Mouse (Mus musculus): ENCODE measurements around the gene Rbbp9. TPM values are rescaled to one million over a fixed set of nuclear protein-coding genes. Genes with fewer than 3 reads are reported as not detected.

Gene Rbbp9
- polyA plus RNA-seq, 1 experiment from 2014 or later: 46.6 TPM

DNA sequence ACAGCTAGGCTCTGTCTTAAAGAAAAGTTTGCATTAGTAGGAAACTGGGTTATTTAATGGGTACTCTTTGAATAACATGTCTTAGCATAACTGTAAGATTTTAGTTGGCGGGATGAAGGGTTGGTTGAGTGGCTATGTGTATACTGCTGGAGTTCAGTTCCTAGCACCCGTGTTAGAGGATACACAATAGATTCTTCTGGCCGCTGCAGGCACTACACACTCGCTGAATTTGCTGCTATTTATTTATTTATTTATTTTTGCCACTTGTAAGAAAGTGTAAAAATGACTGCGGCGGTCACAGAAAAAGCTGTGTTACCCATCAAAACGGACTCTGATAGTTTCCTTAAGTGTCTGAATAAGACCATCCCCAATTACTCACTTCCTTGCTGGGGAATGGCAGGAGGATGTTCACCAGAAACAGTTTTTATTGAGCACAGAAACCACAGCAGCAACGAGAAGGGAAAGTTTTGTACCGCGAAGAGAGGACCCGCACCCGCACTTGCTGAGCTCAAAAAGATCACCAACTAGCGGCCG, 4.7 kb upstream of the Rbbp9 start:
- H3K9ac ChIP-seq (ENCODE audit: low read length): peak overlapping the region; percentile 86
- H3K36me3 ChIP-seq (ENCODE audit: control insufficient read depth, insufficient read depth, low read length): peaks cover 13% of the 10 kb centered on the region

DNA sequence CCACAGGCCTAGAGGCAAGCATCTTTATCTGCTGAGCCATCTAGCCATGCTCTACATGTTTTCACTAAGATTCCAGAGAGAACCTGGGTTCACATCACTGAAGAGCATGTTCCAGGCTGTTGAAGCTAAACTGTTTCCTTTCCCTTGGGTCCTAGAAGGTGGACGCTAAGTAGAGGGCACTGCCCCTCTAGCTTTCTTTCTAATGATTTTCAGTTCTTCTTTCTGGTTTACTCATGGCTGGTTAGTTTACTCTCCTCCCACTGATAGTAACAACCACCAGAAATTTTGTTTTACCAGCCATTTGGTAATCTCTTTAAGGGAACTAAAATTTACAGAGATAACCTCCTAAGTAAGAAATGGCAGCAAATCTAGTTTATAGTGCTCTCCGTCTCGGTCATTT, 3.2 kb upstream of the Rbbp9 start:
- no peak for ATAC-seq (ENCODE audit: insufficient number of reproducible peaks, insufficient read depth, low FRiP score, low read depth)
- no peaks in the 10 kb centered on the region for H3K9me3 ChIP-seq (ENCODE audit: control insufficient read depth, low read length)
- no peaks in the 10 kb centered on the region; the same call in 1 of the 2 replicates for H3K36me3 ChIP-seq (ENCODE audit: control insufficient read depth, insufficient read depth, low read length)
- no peak overlapping the region for H3K4me2 ChIP-seq (ENCODE audit: low read length)
- H3K27me3 ChIP-seq (ENCODE audit: control insufficient read depth, insufficient read depth, low read length): no peaks in the 10 kb centered on the region
- peaks cover 0 to 14% of the 10 kb centered on the region in 2 experiments; a peak in 2 of 4 replicates for H3K4me1 ChIP-seq (ENCODE audit: control insufficient read depth in 2 of 2, insufficient read depth in 2 of 2, low read length in 2 of 2)
- H3K27ac ChIP-seq (replicated peaks in 1 of 2; ENCODE audit: control insufficient read depth in 1 of 2, insufficient read depth in 1 of 2, low read depth in 2 of 2, low read length in 2 of 2): no peak overlapping the region
- WGBS: 90% methylated on average over 3 of the region's 3 CpGs
- H3K9ac ChIP-seq (ENCODE audit: low read length): no peak overlapping the region
- no peak overlapping the region for H3K4me3 ChIP-seq (ENCODE audit: control insufficient read depth in 1 of 2, insufficient read depth in 1 of 2, low read depth in 1 of 2, low read length in 2 of 2)

More for the DNA sequence above, 4.7 kb upstream of the Rbbp9 start:
- Histone ChIP-seq H3K4me2 (ENCODE audit: low read length) (peak overlapping the region; percentile 66), H3K4me3 (ENCODE audit: control insufficient read depth in 1 of 2, insufficient read depth in 1 of 2, low read depth in 1 of 2, low read length in 2 of 2) (peak overlapping the region; percentile 59 to 89), H3K4me1 (ENCODE audit: control insufficient read depth in 2 of 2, insufficient read depth in 2 of 2, low read length in 2 of 2) (peaks cover 0 to 12% of the 10 kb centered on the region in 2 experiments; a peak in 2 of 4 replicates), H3K27me3 (ENCODE audit: control insufficient read depth, insufficient read depth, low read length) (no peaks in the 10 kb centered on the region), H3K27ac (replicated peaks in 1 of 2; ENCODE audit: control insufficient read depth in 1 of 2, insufficient read depth in 1 of 2, low read depth in 2 of 2, low read length in 2 of 2) (peak overlapping the region; percentile 87 to 92), H3K9me3 (ENCODE audit: control insufficient read depth, low read length) (no peaks in the 10 kb centered on the region)
- ATAC-seq (ENCODE audit: insufficient number of reproducible peaks, insufficient read depth, low FRiP score, low read depth): no peak
- WGBS: 2% methylated on average over 14 of the region's 14 CpGs

- Histone ChIP-seq H3K9ac (ENCODE audit: low read length) (no peak overlapping the region), H3K4me3 (ENCODE audit: control insufficient read depth in 1 of 2, insufficient read depth in 1 of 2, low read depth in 1 of 2, low read length in 2 of 2) (no peak overlapping the region), H3K4me1 (ENCODE audit: control insufficient read depth in 2 of 2, insufficient read depth in 2 of 2, low read length in 2 of 2) (peaks cover 2 to 19% of the 10 kb centered on the region in 2 experiments), H3K4me2 (ENCODE audit: low read length) (no peak overlapping the region), H3K27me3 (ENCODE audit: control insufficient read depth, insufficient read depth, low read length) (no peaks in the 10 kb centered on the region), H3K9me3 (ENCODE audit: control insufficient read depth, low read length) (no peaks in the 10 kb centered on the region), H3K36me3 (ENCODE audit: control insufficient read depth, insufficient read depth, low read length) (peaks cover 41% of the 10 kb centered on the region), H3K27ac (replicated peaks in 1 of 2; ENCODE audit: control insufficient read depth in 1 of 2, insufficient read depth in 1 of 2, low read depth in 2 of 2, low read length in 2 of 2) (no peak overlapping the region)
- WGBS: 79% methylated on average over 4 of the region's 4 CpGs
- ATAC-seq (ENCODE audit: insufficient number of reproducible peaks, insufficient read depth, low FRiP score, low read depth): no peak
Observed at GRCm38 (mm10) chr2:144547559-144547958, 3.1 kb downstream of the Rbbp9 start.

GRCm38 (mm10) chr2:144545481-144545880, 5.2 kb downstream of the Rbbp9 start:
- Histone ChIP-seq H3K9ac (ENCODE audit: low read length) (no peak overlapping the region), H3K9me3 (ENCODE audit: control insufficient read depth, low read length) (no peaks in the 10 kb centered on the region), H3K4me1 (ENCODE audit: control insufficient read depth in 2 of 2, insufficient read depth in 2 of 2, low read length in 2 of 2) (peaks cover 2 to 19% of the 10 kb centered on the region in 2 experiments), H3K4me3 (ENCODE audit: control insufficient read depth in 1 of 2, insufficient read depth in 1 of 2, low read depth in 1 of 2, low read length in 2 of 2) (no peak overlapping the region), H3K4me2 (ENCODE audit: low read length) (no peak overlapping the region), H3K27ac (replicated peaks in 1 of 2; ENCODE audit: control insufficient read depth in 1 of 2, insufficient read depth in 1 of 2, low read depth in 2 of 2, low read length in 2 of 2) (peak overlapping the region in 1 of 2 experiments; percentile 44; a peak in 2 of 4 replicates), H3K27me3 (ENCODE audit: control insufficient read depth, insufficient read depth, low read length) (no peaks in the 10 kb centered on the region), H3K36me3 (ENCODE audit: control insufficient read depth, insufficient read depth, low read length) (peaks cover 60% of the 10 kb centered on the region)
- 30% methylated on average over 1 of the region's 1 CpGs for WGBS
- no peak for ATAC-seq (ENCODE audit: insufficient number of reproducible peaks, insufficient read depth, low FRiP score, low read depth)

- Histone ChIP-seq H3K4me3 (ENCODE audit: control insufficient read depth in 1 of 2, insufficient read depth in 1 of 2, low read depth in 1 of 2, low read length in 2 of 2) (no peak overlapping the region), H3K27me3 (ENCODE audit: control insufficient read depth, insufficient read depth, low read length) (no peaks in the 10 kb centered on the region), H3K27ac (replicated peaks in 1 of 2; ENCODE audit: control insufficient read depth in 1 of 2, insufficient read depth in 1 of 2, low read depth in 2 of 2, low read length in 2 of 2) (peak overlapping the region; percentile 32 to 85; a peak in 3 of 4 replicates), H3K36me3 (ENCODE audit: control insufficient read depth, insufficient read depth, low read length) (peaks cover 64% of the 10 kb centered on the region), H3K4me2 (ENCODE audit: low read length) (no peak overlapping the region), H3K4me1 (ENCODE audit: control insufficient read depth in 2 of 2, insufficient read depth in 2 of 2, low read length in 2 of 2) (peaks cover 2 to 19% of the 10 kb centered on the region in 2 experiments), H3K9ac (ENCODE audit: low read length) (no peak overlapping the region), H3K9me3 (ENCODE audit: control insufficient read depth, low read length) (no peaks in the 10 kb centered on the region)
- WGBS: 62% methylated on average over 2 of the region's 2 CpGs
- ATAC-seq (ENCODE audit: insufficient number of reproducible peaks, insufficient read depth, low FRiP score, low read depth): no peak
Observed at GRCm38 (mm10) chr2:144545061-144545460, 5.6 kb downstream of the Rbbp9 start.

DNA sequence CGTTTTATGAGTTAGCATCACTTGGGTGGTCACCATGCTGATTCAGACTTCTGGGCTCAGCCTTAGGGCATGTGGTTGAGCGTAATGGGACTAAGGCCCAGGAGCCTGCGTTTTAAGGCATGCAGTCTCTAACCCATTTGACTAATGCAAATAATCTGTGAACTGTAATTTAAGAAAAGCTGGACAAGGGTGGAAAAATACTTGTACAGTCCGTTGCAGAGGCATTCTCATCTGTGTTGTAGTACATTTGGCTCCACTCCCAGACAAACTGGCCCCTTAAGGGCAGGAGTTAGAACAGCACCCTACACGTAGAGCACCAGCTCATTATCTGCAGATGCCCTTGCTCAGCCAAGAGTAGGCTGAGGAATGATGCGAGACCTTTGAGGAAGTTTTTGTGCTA, 6.0 kb downstream of the Rbbp9 start:
- Histone ChIP-seq H3K4me1 (ENCODE audit: control insufficient read depth in 2 of 2, insufficient read depth in 2 of 2, low read length in 2 of 2) (peaks cover 2 to 16% of the 10 kb centered on the region in 2 experiments), H3K27me3 (ENCODE audit: control insufficient read depth, insufficient read depth, low read length) (no peaks in the 10 kb centered on the region), H3K9ac (ENCODE audit: low read length) (no peak overlapping the region), H3K36me3 (ENCODE audit: control insufficient read depth, insufficient read depth, low read length) (peaks cover 68% of the 10 kb centered on the region), H3K27ac (replicated peaks in 1 of 2; ENCODE audit: control insufficient read depth in 1 of 2, insufficient read depth in 1 of 2, low read depth in 2 of 2, low read length in 2 of 2) (peak overlapping the region; percentile 73 to 85), H3K9me3 (ENCODE audit: control insufficient read depth, low read length) (no peaks in the 10 kb centered on the region), H3K4me3 (ENCODE audit: control insufficient read depth in 1 of 2, insufficient read depth in 1 of 2, low read depth in 1 of 2, low read length in 2 of 2) (no peak overlapping the region), H3K4me2 (ENCODE audit: low read length) (0 out of 2 replicates have a peak overlapping the region, but pooled peaks have one; percentile 6)
- 45% methylated on average over 6 of the region's 6 CpGs for WGBS
- ATAC-seq (ENCODE audit: insufficient number of reproducible peaks, insufficient read depth, low FRiP score, low read depth): peak; percentile 73

DNA sequence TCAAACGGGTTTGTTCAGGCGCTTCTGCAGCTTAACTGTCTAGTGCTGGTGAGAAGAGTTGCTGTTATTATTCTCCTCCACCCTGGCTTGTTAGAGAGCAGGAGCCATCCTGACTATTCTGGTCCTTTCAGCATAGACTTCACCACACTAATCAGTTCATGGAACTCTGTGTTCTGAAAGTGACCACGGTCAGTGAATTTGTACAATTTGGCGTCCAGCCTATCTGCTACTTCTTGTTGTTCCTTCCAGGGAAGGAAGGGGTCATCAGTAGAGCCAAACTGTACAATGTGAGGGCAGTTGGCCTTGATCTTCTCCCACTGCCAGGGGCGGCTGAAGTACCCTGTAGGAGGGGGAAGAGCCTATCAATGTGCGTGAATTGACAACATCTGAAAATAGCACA, 7.0 kb downstream of the Rbbp9 start:
- no peaks in the 10 kb centered on the region for H3K27me3 ChIP-seq (ENCODE audit: control insufficient read depth, insufficient read depth, low read length)
- WGBS: 65% methylated on average over 6 of the region's 6 CpGs
- peaks cover 2 to 16% of the 10 kb centered on the region in 2 experiments for H3K4me1 ChIP-seq (ENCODE audit: control insufficient read depth in 2 of 2, insufficient read depth in 2 of 2, low read length in 2 of 2)
- no peak overlapping the region for H3K4me2 ChIP-seq (ENCODE audit: low read length)
- no peaks in the 10 kb centered on the region for H3K9me3 ChIP-seq (ENCODE audit: control insufficient read depth, low read length)
- H3K36me3 ChIP-seq (ENCODE audit: control insufficient read depth, insufficient read depth, low read length): peaks cover 77% of the 10 kb centered on the region
- H3K9ac ChIP-seq (ENCODE audit: low read length): no peak overlapping the region
- no peak overlapping the region for H3K27ac ChIP-seq (replicated peaks in 1 of 2; ENCODE audit: control insufficient read depth in 1 of 2, insufficient read depth in 1 of 2, low read depth in 2 of 2, low read length in 2 of 2)
- no peak for ATAC-seq (ENCODE audit: insufficient number of reproducible peaks, insufficient read depth, low FRiP score, low read depth)
- H3K4me3 ChIP-seq (ENCODE audit: control insufficient read depth in 1 of 2, insufficient read depth in 1 of 2, low read depth in 1 of 2, low read length in 2 of 2): no peak overlapping the region

DNA sequence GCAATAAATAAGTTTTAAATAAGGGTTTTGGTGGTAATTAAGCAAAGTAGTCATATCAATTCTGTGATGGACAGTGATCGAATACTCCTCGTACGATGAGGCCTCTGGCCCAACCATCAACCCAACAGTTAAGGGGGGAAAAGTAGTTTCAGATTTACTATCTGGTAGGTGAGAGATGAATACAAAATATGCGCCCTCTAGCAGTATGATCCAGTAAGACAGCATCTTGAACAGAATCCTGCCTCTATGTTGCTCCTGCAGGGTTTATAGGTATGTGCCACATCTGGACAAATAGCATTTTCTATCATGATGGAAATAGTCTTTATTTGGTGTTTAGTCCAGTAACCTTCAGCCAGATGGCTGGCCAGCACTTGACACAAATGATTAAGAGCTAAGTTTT, 9.4 kb downstream of the Rbbp9 start:
- H3K36me3 ChIP-seq (ENCODE audit: control insufficient read depth, insufficient read depth, low read length): peaks cover 83% of the 10 kb centered on the region
- no peak overlapping the region for H3K4me3 ChIP-seq (ENCODE audit: control insufficient read depth in 1 of 2, insufficient read depth in 1 of 2, low read depth in 1 of 2, low read length in 2 of 2)
- no peak overlapping the region for H3K27ac ChIP-seq (replicated peaks in 1 of 2; ENCODE audit: control insufficient read depth in 1 of 2, insufficient read depth in 1 of 2, low read depth in 2 of 2, low read length in 2 of 2)
- H3K9ac ChIP-seq (ENCODE audit: low read length): no peak overlapping the region
- peaks cover 2 to 16% of the 10 kb centered on the region in 2 experiments for H3K4me1 ChIP-seq (ENCODE audit: control insufficient read depth in 2 of 2, insufficient read depth in 2 of 2, low read length in 2 of 2)
- H3K27me3 ChIP-seq (ENCODE audit: control insufficient read depth, insufficient read depth, low read length): no peaks in the 10 kb centered on the region
- WGBS: 88% methylated on average over 4 of the region's 4 CpGs
- no peak for ATAC-seq (ENCODE audit: insufficient number of reproducible peaks, insufficient read depth, low FRiP score, low read depth)
- no peaks in the 10 kb centered on the region for H3K9me3 ChIP-seq (ENCODE audit: control insufficient read depth, low read length)
- H3K4me2 ChIP-seq (ENCODE audit: low read length): no peak overlapping the region

All from heart, embryonic 14.5 days (tissue).